Mouse (Mus musculus) intestine, embryonic 14.5 days (tissue): ENCODE measurements around the gene Ephb2. TPM values are rescaled to one million over a fixed set of nuclear protein-coding genes. Genes with fewer than 3 reads are reported as not detected.
A peak's percentile ranks its signal among the peaks of the same experiment; 100 is the strongest.

ENCODE experiments used
- ATAC-seq: fragments of 200-750 bp; cut with Nextera tagmentation; replicated peaks from 2 replicates; pipeline ENCODE4 v1.8.0; 2017; ENCODE audit warnings: low read depth, moderate number of reproducible peaks, moderate TSS enrichment, moderate library complexity; ENCODE audit not compliant: low FRiP score, low TSS enrichment
- DNase-seq: peaks from one replicate; pipeline ENCODE4 v3.0.0-alpha.2; 2018; ENCODE audit warnings: low spot score
- H3K27ac ChIP-seq: fragments of 300-500 bp; sonication (generic); 2 replicates; pipeline ENCODE4 v1.5.1; 2014; ENCODE audit warnings: low read depth, mild to moderate bottlenecking, control low read depth
- H3K27me3 ChIP-seq: fragments of 300-500 bp; sonication (generic); replicated peaks from 2 replicates; pipeline ENCODE4 v1.6.1; 2014; ENCODE audit warnings: low read length, control low read depth; ENCODE audit not compliant: control insufficient read depth, insufficient read depth
- H3K36me3 ChIP-seq: fragments of 300-500 bp; sonication (generic); 2 replicates; pipeline ENCODE4 v1.6.1; 2014; ENCODE audit warnings: low read length, control low read depth; ENCODE audit not compliant: control insufficient read depth, insufficient read depth
- H3K4me1 ChIP-seq: fragments of 300-500 bp; sonication (generic); replicated peaks from 2 replicates; pipeline ENCODE4 v1.6.1; 2014; ENCODE audit warnings: low read length, control low read depth, mixed read lengths; ENCODE audit not compliant: control insufficient read depth, insufficient read depth
- H3K4me2 ChIP-seq: fragments of 300-500 bp; sonication (generic); 2 replicates; pipeline ENCODE4 v1.6.1; 2014; ENCODE audit warnings: low read length
- H3K4me3 ChIP-seq: fragments of 300-500 bp; sonication (generic); 2 replicates; pipeline ENCODE4 v1.5.1; 2014; ENCODE audit warnings: low read depth, low read length, control low read depth, mixed read lengths
- H3K9ac ChIP-seq: fragments of 300-500 bp; sonication (generic); 2 replicates; pipeline ENCODE4 v1.6.1; 2014; ENCODE audit warnings: mild to moderate bottlenecking, low read length
- H3K9me3 ChIP-seq: fragments of 300-500 bp; sonication (generic); 2 replicates; pipeline ENCODE4 v1.6.1; 2016; ENCODE audit warnings: low read length, control low read depth; ENCODE audit not compliant: control insufficient read depth
- WGBS: fragments of 180-500 bp; shearing (Covaris S2); extraction: QIAGEN DNeasy Blood & Tissue Kit; methylation state at CpG from one replicate; pipeline ENCODE4 v1.1.7; 2014; 5-methylcytosine and 5-hydroxymethylcytosine counted together
- polyA plus RNA-seq: library from polyadenylated mRNA; unstranded; fragments of >200 nt; fragmentation: Nextera tagmentation; extraction: Ambion mirVana; gene quantifications from 2 replicates; pipeline ENCODE4 v1.2.1, GENCODE M21; 2014

Gene Ephb2
- polyA plus RNA-seq, 1 experiment from 2014 or later: 11.4 TPM

DNA sequence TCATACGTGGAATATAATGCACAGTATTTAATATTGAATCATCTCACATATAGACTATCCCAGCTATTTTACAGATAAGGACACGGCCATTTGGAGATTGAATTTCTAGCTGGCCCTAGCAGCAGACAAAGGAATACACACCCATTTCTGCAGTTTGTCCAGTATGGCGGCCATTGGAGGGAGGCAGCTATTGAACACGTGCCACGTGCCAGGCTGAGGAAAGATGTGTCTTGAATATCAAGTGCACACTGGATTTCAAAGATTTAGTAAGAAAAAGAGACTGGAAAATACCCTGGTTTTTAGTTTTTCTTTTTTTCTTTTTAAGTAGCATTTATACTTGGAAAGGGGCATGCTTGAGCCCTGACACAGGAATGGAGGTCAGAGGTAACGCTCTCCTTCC lies 11.4 kb upstream of the Ephb2 start:
- 85% methylated on average over 6 of the region's 6 CpGs for WGBS
- H3K4me1 ChIP-seq: no peaks in the 10 kb centered on the region
- ATAC-seq (no peak), DNase-seq (no peak)
- H3K27ac ChIP-seq: no peak overlapping the region
- no peak overlapping the region for H3K4me2 ChIP-seq
- no peak overlapping the region for H3K9ac ChIP-seq
- H3K27me3 ChIP-seq: no peaks in the 10 kb centered on the region
- no peaks in the 10 kb centered on the region for H3K9me3 ChIP-seq
- no peak overlapping the region for H3K4me3 ChIP-seq
- no peaks in the 10 kb centered on the region for H3K36me3 ChIP-seq

DNA sequence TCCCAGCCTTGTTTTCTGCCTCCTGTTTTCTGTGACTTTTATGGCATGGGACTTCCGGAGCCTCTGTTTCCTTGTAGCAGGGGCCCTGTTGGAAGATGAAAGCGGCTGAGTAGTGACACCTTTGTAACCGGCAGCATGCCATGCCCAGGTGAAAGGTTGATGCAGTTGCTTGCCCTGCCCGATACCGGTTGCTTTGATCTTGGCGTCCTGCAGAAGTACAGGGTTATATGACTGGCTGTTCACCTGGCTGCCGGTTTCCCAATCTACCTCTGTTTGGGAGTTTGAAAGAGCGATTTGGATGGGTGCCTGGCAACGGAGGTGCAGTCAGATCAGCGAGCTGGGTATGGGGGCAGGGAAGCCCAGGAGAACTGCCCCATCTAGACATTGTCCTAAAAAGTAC lies 7.0 kb upstream of the Ephb2 start:
- peak; percentile 76 for DNase-seq
- peak; percentile 61 for ATAC-seq
- H3K27ac ChIP-seq: no peak overlapping the region

GRCm38 (mm10) chr4:136842033-136842432 lies 6.2 kb upstream of the Ephb2 start:
- no peak overlapping the region for H3K27ac ChIP-seq
- no peak overlapping the region for H3K4me3 ChIP-seq
- H3K9ac ChIP-seq: no peak overlapping the region
- no peaks in the 10 kb centered on the region for H3K36me3 ChIP-seq
- peaks cover 18% of the 10 kb centered on the region for H3K4me1 ChIP-seq
- no peaks in the 10 kb centered on the region for H3K9me3 ChIP-seq
- ATAC-seq (no peak), DNase-seq (no peak)
- 61% methylated on average over 4 of the region's 4 CpGs for WGBS
- H3K4me2 ChIP-seq: no peak overlapping the region
- no peaks in the 10 kb centered on the region for H3K27me3 ChIP-seq

More for the DNA sequence above, 7.0 kb upstream of the Ephb2 start:
- Histone ChIP-seq H3K4me3 (no peak overlapping the region), H3K9me3 (no peaks in the 10 kb centered on the region), H3K4me2 (no peak overlapping the region), H3K36me3 (no peaks in the 10 kb centered on the region), H3K27me3 (no peaks in the 10 kb centered on the region), H3K4me1 (peaks cover 15% of the 10 kb centered on the region), H3K9ac (no peak overlapping the region)
- 59% methylated on average over 10 of the region's 10 CpGs for WGBS

GRCm38 (mm10) chr4:136841056-136841455 lies 5.3 kb upstream of the Ephb2 start:
- Histone ChIP-seq H3K4me3 (no peak overlapping the region), H3K4me2 (no peak overlapping the region), H3K27ac (no peak overlapping the region), H3K4me1 (peaks cover 26% of the 10 kb centered on the region), H3K36me3 (no peaks in the 10 kb centered on the region), H3K9ac (no peak overlapping the region), H3K9me3 (no peaks in the 10 kb centered on the region), H3K27me3 (no peaks in the 10 kb centered on the region)
- ATAC-seq: no peak; the same call in 1 of the 2 replicates
- DNase-seq: peak; percentile 94
- WGBS: 7% methylated on average over 5 of the region's 5 CpGs

- Histone ChIP-seq H3K9me3 (no peaks in the 10 kb centered on the region), H3K27me3 (no peaks in the 10 kb centered on the region), H3K4me2 (no peak overlapping the region), H3K36me3 (no peaks in the 10 kb centered on the region), H3K4me1 (peaks cover 41% of the 10 kb centered on the region), H3K9ac (no peak overlapping the region), H3K4me3 (no peak overlapping the region), H3K27ac (no peak overlapping the region)
- WGBS: 59% methylated on average over 9 of the region's 9 CpGs
- ATAC-seq: no peak
- DNase-seq: no peak
These were observed 2.7 kb upstream of the Ephb2 start for GRCm38 (mm10) chr4:136838462-136838861.

DNA sequence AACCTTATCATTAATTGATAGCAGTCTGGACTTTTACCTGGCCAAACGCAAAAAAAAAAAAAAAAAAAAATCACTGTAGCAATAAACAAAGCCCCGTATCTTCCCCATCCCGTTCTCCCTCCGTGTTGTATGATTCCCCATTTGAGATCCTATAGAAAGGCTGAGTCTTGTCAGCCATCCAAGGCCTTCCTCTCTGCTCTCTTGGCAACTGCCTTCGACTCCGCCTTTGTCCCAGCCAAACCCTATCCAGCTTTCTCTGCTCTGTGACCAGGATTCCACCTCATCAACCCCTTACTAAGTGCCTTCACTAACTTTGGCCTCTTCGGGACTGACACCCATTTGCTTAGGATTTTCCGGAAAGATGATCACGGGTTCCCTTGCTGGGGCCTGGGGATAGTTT lies 2.2 kb upstream of the Ephb2 start:
- Histone ChIP-seq H3K9ac (no peak overlapping the region), H3K36me3 (no peaks in the 10 kb centered on the region), H3K4me1 (peaks cover 45% of the 10 kb centered on the region), H3K27me3 (no peaks in the 10 kb centered on the region), H3K9me3 (no peaks in the 10 kb centered on the region), H3K4me3 (no peak overlapping the region), H3K4me2 (no peak overlapping the region), H3K27ac (no peak overlapping the region)
- no peak for ATAC-seq
- 74% methylated on average over 9 of the region's 9 CpGs for WGBS
- no peak for DNase-seq

DNA sequence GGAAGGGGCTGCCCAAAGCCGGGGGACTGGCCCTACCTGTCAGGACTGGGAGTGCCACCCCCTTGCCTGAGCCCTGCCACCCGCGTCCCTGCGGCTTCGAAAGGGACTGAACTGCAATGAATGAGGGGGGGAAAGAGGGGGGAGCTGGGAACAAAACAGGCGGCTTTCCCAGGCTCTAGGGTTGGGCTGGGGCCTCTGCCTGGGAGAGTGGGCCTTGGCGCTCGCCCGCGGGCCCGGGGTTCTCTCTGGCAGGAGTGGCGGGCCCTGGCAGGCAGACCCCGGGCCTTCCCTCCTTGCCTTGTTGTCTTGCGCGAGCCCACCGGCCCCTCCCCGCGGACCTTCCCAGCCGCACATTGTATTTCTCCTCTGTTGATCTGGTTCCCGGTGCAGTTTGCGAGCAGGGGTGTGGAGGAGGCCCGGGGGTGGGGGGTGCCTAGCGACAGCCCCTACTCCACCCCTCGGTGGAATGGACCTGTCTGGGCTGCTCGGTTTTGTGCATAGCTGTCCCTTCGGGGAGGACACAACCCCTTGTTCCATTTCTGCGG lies 671 bp upstream of the Ephb2 start:
- Histone ChIP-seq H3K9ac (peak overlapping the region; percentile 72), H3K36me3 (no peaks in the 10 kb centered on the region), H3K27ac (peak overlapping the region; percentile 94), H3K4me3 (peak overlapping the region; percentile 76), H3K27me3 (no peaks in the 10 kb centered on the region), H3K4me1 (peaks cover 60% of the 10 kb centered on the region), H3K4me2 (peak overlapping the region; percentile 99), H3K9me3 (no peaks in the 10 kb centered on the region)
- 2% methylated on average over 27 of the region's 27 CpGs for WGBS
- no peak for DNase-seq
- ATAC-seq: peak; percentile 38

DNA sequence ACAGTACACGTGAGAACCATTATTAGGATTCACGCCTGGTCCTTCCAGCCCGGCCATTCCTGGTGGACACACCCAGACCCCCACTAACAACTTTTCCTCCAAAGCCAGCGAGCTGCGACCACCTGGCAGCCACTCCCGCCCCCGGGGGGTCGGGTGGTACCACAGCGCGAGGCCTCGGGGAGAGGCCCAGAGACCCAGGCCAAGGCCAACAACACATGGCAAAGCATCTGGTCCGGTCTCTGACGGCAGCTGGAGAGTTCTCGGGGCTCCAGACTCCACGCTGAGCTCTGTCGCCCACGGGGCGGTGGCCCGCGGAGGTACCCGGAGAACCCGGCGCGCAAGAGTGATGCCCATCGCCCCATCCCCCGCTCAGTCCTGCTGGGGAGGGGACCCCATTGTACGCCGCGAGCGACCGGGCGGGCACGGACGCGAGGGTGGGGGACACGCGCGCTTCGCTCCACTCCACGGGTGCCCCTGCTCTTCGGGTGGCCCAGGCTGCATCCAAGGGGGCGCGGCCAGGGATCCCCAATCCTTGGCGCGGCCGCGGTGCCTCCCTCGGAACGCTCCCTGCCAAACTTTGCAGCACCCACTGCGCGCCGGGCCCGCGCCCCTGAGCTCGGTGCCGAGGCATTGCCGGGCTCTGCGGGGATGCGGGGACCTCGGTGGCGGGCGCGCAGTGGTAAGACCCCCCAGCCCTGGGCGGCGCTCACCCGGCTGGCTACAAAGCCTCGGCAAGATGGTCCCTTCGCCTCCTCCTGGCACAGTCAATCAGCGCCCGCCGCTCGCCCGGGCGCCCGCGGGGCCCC lies 770 bp downstream of the Ephb2 start:
- H3K27ac ChIP-seq: no peak overlapping the region
- H3K36me3 ChIP-seq: no peaks in the 10 kb centered on the region
- H3K9me3 ChIP-seq: no peaks in the 10 kb centered on the region
- H3K4me1 ChIP-seq: peaks cover 64% of the 10 kb centered on the region
- H3K4me2 ChIP-seq: peak overlapping the region; percentile 99
- DNase-seq (peak; percentile 73), ATAC-seq (no peak)
- H3K9ac ChIP-seq: peak overlapping the region; percentile 72
- H3K4me3 ChIP-seq: peak overlapping the region; percentile 76
- H3K27me3 ChIP-seq: no peaks in the 10 kb centered on the region
- 1% methylated on average over 68 of the region's 76 CpGs for WGBS

DNA sequence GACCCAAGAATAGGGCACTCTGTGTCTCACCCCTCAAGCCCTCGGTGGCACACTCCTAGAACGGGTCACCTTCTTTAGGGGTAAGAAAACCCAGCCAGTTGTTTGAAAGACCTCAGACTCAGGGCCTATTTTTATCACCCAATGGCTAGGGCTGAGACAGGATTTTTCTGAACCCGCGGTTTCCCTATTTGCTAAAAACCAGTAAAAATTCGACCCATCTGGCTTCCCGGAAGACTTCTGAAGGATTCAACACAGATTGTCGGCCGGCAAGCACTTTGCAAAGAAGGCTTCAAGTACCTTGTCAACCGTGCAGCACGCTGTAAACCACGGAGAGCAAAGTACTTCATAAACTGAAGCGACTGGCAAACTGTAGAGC lies 1.4 kb downstream of the Ephb2 start:
- no peaks in the 10 kb centered on the region for H3K9me3 ChIP-seq
- no peak overlapping the region for H3K27ac ChIP-seq
- H3K4me2 ChIP-seq: peak overlapping the region; percentile 99
- ATAC-seq (no peak), DNase-seq (no peak)
- H3K27me3 ChIP-seq: no peaks in the 10 kb centered on the region
- H3K36me3 ChIP-seq: no peaks in the 10 kb centered on the region
- 15% methylated on average over 12 of the region's 12 CpGs for WGBS
- peaks cover 66% of the 10 kb centered on the region for H3K4me1 ChIP-seq
- peak overlapping the region; percentile 72 for H3K9ac ChIP-seq
- peak overlapping the region; percentile 76 for H3K4me3 ChIP-seq
